Mouse (Mus musculus) neural tube, embryonic 11.5 days (tissue): ENCODE data around the gene Endov. TPM values are rescaled to one million over a fixed set of nuclear protein-coding genes. Genes with fewer than 3 reads are reported as not detected.

Source experiments
- ATAC-seq: fragments of 200-750 bp; cut with Nextera tagmentation; 2 replicates; pipeline ENCODE4 v1.8.0; 2017; ENCODE audit warnings: moderate number of reproducible peaks, mild to moderate bottlenecking, moderate TSS enrichment, moderate library complexity; ENCODE audit not compliant: insufficient read depth, low FRiP score, low TSS enrichment
- DNase-seq: peaks from one replicate; pipeline ENCODE4 v3.0.0-alpha.2; 2015; ENCODE audit warnings: low spot score
- H3K27ac ChIP-seq: fragments of 300-500 bp; sonication (generic); 2 replicates; pipeline ENCODE4 v1.5.1; 2014; ENCODE audit warnings: low read depth, mild to moderate bottlenecking, low read length
- H3K27me3 ChIP-seq: fragments of 300-500 bp; sonication (generic); 2 replicates; pipeline ENCODE4 v1.6.1; 2014; ENCODE audit warnings: mild to moderate bottlenecking, low read length, mixed read lengths; ENCODE audit not compliant: control insufficient read depth, insufficient read depth
- H3K36me3 ChIP-seq: fragments of 300-500 bp; sonication (generic); 2 replicates; pipeline ENCODE4 v1.6.1; 2014; ENCODE audit warnings: mild to moderate bottlenecking, low read length, moderate library complexity, mixed read lengths; ENCODE audit not compliant: control insufficient read depth, insufficient read depth
- H3K4me1 ChIP-seq: fragments of 300-500 bp; sonication (generic); 2 replicates; pipeline ENCODE4 v1.6.1; 2014; ENCODE audit warnings: low read length, mixed read lengths; ENCODE audit not compliant: control insufficient read depth, insufficient read depth
- H3K4me2 ChIP-seq: fragments of 300-500 bp; sonication (generic); 2 replicates; pipeline ENCODE4 v1.6.1; 2014; ENCODE audit warnings: low read depth, mild to moderate bottlenecking, moderate library complexity
- H3K4me3 ChIP-seq: fragments of 300-500 bp; sonication (generic); 2 replicates; pipeline ENCODE4 v1.5.1; 2014; ENCODE audit warnings: low read depth, low read length
- H3K9ac ChIP-seq: fragments of 300-500 bp; sonication (generic); 2 replicates; pipeline ENCODE4 v1.6.1; 2014; ENCODE audit warnings: mild to moderate bottlenecking, low read length
- H3K9me3 ChIP-seq: fragments of 300-500 bp; sonication (generic); 2 replicates; pipeline ENCODE4 v1.6.1; 2016; ENCODE audit warnings: low read length; ENCODE audit not compliant: control insufficient read depth
- WGBS: fragments of 180-500 bp; shearing (Covaris S2); extraction: QIAGEN DNeasy Blood & Tissue Kit; methylation state at CpG from one replicate; pipeline ENCODE4 v1.1.7; 2014; 5-methylcytosine and 5-hydroxymethylcytosine counted together
- polyA plus RNA-seq: library from polyadenylated mRNA; unstranded; fragments of >200 nt; fragmentation: Nextera tagmentation; extraction: Ambion mirVana; gene quantifications from 2 replicates; pipeline ENCODE4 v1.2.1, GENCODE M21; 2014

Gene Endov
- polyA plus RNA-seq, 1 experiment from 2014 or later = 18.1 TPM

DNA sequence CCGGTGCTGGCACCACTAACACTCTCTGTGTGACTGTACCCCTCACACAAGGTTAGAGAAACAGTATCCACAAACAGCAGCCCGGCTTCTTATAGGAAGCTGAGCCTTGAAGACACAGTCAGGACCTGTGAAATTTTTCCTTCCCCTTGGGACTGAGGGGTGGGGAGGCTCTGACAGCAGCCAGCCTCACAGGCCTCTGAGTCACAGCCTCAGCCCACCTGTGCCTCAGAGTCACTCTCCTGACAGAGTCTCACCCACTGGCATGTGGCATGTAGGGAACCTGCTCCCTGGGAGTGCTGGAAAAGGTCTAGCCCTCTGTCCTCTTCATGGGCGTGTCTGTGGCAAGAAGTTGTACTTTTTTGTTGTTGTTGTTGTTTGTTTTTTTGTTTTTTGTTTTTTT is 60.3 kb downstream of the Endov start:
- H3K4me1 ChIP-seq = peaks cover 26% of the 10 kb centered on the region
- H3K4me2 ChIP-seq = no peak overlapping the region
- no peak overlapping the region for H3K9ac ChIP-seq
- H3K4me3 ChIP-seq = no peak overlapping the region
- DNase-seq = no peak
- no peaks in the 10 kb centered on the region for H3K36me3 ChIP-seq
- H3K9me3 ChIP-seq = no peaks in the 10 kb centered on the region
- H3K27me3 ChIP-seq = peaks cover 51% of the 10 kb centered on the region
- H3K27ac ChIP-seq = no peak overlapping the region
- WGBS = 53% methylated on average over 3 of the region's 3 CpGs
- no peak for ATAC-seq

DNA sequence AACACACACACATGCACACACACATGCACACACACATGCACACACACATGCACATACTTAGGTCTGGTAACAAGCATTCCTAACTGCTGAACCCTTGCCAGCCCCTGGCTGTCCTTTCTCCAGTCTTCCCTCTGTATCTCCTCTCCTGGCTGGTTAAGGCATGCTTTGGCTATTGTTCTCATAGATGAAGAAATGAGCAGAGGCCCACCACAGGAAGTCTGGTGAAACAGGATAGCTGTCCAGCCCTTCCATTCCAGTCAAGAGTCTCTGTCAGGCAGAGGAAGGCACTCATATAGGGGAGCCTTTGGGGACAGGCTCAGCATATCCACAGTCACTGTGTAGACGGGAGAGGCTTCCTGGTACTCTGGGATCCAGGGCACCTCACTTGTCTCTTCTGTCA is 61.2 kb downstream of the Endov start:
- Histone ChIP-seq H3K9ac (no peak overlapping the region), H3K27ac (no peak overlapping the region), H3K4me1 (peaks cover 19% of the 10 kb centered on the region), H3K4me3 (no peak overlapping the region), H3K36me3 (no peaks in the 10 kb centered on the region), H3K9me3 (no peaks in the 10 kb centered on the region), H3K4me2 (no peak overlapping the region), H3K27me3 (peaks cover 42% of the 10 kb centered on the region)
- WGBS = 50% methylated on average over 1 of the region's 1 CpGs
- no peak for ATAC-seq
- DNase-seq = no peak

DNA sequence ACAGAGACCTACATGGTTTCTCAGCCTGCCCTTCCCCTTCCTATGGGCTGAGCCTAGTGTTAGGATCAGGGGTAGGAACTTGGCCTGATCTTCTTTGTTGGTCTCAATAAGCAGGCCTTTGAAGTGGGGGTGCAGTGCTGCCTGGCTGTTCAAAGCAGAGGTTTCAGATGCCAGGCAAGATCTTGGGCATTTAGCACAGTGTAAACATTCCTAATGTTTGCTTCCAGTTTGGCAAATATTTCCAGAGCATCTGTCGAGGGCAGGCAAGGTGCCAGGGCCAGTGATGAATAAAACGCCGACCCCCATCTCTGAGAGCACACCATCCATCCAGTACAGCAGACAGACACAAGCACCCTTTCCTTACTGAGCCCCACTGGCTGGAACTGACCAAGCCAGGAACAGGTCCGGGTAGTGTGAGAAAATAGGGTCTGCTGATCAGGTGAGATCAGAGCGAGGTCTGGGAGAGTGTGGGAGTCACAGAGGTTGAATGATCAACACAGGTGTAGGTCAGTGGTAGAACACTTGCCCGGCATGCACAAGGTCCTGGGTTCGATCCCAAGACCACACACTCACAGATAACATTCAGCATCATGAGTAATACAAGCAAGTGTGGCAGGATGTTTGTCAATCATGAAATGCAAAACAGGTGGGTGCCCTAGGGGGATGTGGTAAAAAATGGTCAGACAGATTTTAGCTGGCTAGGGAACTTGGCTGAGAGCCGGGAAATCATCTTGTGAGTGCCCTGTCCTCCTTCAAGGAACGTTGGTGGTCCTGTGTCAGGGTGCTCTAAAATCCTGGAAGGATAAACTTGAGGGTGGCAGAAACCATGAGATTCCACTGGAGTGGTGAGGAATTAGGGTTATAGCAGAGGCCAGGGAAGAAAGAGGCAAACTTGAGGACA is 62.0 kb downstream of the Endov start:
- no peak for ATAC-seq
- no peak for DNase-seq
- 74% methylated on average over 9 of the region's 9 CpGs for WGBS
- Histone ChIP-seq H3K27ac (no peak overlapping the region), H3K4me1 (peaks cover 13% of the 10 kb centered on the region), H3K4me3 (no peak overlapping the region), H3K27me3 (peaks cover 34% of the 10 kb centered on the region), H3K9me3 (no peaks in the 10 kb centered on the region), H3K36me3 (no peaks in the 10 kb centered on the region), H3K9ac (no peak overlapping the region), H3K4me2 (no peak overlapping the region)

- Histone ChIP-seq H3K9ac (no peak overlapping the region), H3K36me3 (no peaks in the 10 kb centered on the region), H3K4me3 (no peak overlapping the region), H3K27me3 (peaks cover 18% of the 10 kb centered on the region), H3K4me1 (peaks cover 6% of the 10 kb centered on the region), H3K27ac (no peak overlapping the region), H3K9me3 (no peaks in the 10 kb centered on the region), H3K4me2 (no peak overlapping the region)
- WGBS = 88% methylated on average over 7 of the region's 7 CpGs
- DNase-seq = no peak
- no peak for ATAC-seq
These were observed 63.6 kb downstream of the Endov start for GRCm38 (mm10) chr11:119554706-119555105.

GRCm38 (mm10) chr11:119555170-119555569 is 64.0 kb downstream of the Endov start:
- WGBS = 86% methylated on average over 7 of the region's 7 CpGs
- H3K27ac ChIP-seq = no peak overlapping the region
- DNase-seq (no peak), ATAC-seq (no peak)
- H3K4me1 ChIP-seq = peaks cover 6% of the 10 kb centered on the region
- no peak overlapping the region for H3K4me3 ChIP-seq
- no peak overlapping the region for H3K4me2 ChIP-seq
- H3K9me3 ChIP-seq = no peaks in the 10 kb centered on the region
- peaks cover 14% of the 10 kb centered on the region for H3K27me3 ChIP-seq
- H3K36me3 ChIP-seq = no peaks in the 10 kb centered on the region
- no peak overlapping the region for H3K9ac ChIP-seq

GRCm38 (mm10) chr11:119557940-119558869 is 67.1 kb downstream of the Endov start:
- H3K27ac ChIP-seq = peak overlapping the region; percentile 83
- H3K9ac ChIP-seq = peak overlapping the region; percentile 43
- H3K36me3 ChIP-seq = no peaks in the 10 kb centered on the region
- H3K4me2 ChIP-seq = peak overlapping the region; percentile 27
- no peaks in the 10 kb centered on the region for H3K9me3 ChIP-seq
- WGBS = 17% methylated on average over 15 of the region's 17 CpGs
- 0 out of 2 replicates have a peak overlapping the region, but pooled peaks have one; percentile 1 for H3K4me3 ChIP-seq
- peaks cover 8% of the 10 kb centered on the region for H3K4me1 ChIP-seq
- peak; percentile 62 for ATAC-seq
- no peaks in the 10 kb centered on the region for H3K27me3 ChIP-seq
- DNase-seq = peak; percentile 57

DNA sequence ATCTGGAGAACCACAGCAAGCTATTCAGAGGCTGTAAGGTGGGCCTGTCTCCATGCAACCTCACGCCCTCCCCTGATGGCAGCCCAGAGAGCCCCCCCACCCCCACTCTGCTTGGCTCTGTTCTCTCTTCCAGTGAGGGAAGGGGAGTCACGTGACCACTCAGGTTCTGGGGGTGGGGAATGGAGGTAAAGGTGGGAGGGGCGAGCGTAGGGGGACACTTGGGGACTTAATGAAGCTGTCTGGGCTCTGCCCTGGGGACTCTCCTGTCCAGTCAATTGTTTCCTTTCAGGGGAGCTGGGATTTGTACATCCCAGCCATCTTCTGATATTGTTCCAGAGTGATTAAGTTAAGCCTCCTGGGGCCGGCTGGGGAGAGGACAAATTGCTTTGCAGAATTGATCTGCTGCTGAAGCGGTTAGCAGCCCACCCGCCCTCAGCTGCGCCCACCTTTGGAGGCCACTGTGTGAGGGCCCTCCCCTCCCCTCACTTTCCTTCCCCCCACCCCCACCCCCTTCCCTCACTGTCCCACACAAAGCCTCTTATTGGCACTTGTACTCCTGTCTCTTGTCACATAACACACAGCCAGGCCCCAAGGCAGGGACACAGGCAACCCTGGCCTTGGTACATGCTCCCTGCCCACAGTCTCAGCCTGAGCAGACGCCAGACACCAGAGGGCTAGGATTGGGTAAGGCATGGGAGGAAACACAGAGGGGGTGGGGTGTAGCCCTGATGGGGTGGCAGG is 67.9 kb downstream of the Endov start:
- H3K4me3 ChIP-seq = 0 out of 2 replicates have a peak overlapping the region, but pooled peaks have one; percentile 1
- WGBS = 7% methylated on average over 9 of the region's 9 CpGs
- H3K9ac ChIP-seq = peak overlapping the region; percentile 35
- no peaks in the 10 kb centered on the region for H3K9me3 ChIP-seq
- H3K27ac ChIP-seq = peak overlapping the region; percentile 83
- no peaks in the 10 kb centered on the region for H3K27me3 ChIP-seq
- H3K36me3 ChIP-seq = no peaks in the 10 kb centered on the region
- peaks cover 8% of the 10 kb centered on the region for H3K4me1 ChIP-seq
- DNase-seq = peak; percentile 80
- peak; percentile 78 for ATAC-seq
- peak overlapping the region; percentile 27 for H3K4me2 ChIP-seq
